Mouse (Mus musculus) cerebral cortex, adult 2 months (tissue): ENCODE results near the gene Brinp1.

ENCODE experiments used
- WGBS: fragments of 180-500 bp; shearing (Covaris S2); methylation state at CpG from one replicate; pipeline ENCODE4 v1.1.7; 2018; 5-methylcytosine and 5-hydroxymethylcytosine counted together

Brinp1 gene

DNA sequence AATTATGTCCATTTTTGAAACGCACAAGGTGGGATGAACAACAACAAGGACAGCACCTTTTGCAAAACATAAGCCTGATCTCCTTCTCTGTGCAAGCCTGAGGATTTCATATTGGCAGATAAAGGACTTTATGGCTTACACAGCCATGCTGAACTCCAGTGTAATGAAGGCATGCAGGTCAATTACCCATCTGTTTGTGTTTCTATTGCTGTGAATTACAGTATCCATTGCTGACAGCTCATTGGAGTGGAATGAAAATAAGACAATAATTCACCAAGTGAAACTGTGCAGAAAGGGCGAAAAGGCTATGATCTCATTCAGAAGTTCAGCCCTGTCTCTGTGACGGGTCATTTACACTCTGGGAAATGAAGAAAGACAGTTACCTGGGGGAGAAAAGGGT is 147.7 kb downstream of the Brinp1 start:
- 75% methylated on average over 3 of the region's 3 CpGs for WGBS

DNA sequence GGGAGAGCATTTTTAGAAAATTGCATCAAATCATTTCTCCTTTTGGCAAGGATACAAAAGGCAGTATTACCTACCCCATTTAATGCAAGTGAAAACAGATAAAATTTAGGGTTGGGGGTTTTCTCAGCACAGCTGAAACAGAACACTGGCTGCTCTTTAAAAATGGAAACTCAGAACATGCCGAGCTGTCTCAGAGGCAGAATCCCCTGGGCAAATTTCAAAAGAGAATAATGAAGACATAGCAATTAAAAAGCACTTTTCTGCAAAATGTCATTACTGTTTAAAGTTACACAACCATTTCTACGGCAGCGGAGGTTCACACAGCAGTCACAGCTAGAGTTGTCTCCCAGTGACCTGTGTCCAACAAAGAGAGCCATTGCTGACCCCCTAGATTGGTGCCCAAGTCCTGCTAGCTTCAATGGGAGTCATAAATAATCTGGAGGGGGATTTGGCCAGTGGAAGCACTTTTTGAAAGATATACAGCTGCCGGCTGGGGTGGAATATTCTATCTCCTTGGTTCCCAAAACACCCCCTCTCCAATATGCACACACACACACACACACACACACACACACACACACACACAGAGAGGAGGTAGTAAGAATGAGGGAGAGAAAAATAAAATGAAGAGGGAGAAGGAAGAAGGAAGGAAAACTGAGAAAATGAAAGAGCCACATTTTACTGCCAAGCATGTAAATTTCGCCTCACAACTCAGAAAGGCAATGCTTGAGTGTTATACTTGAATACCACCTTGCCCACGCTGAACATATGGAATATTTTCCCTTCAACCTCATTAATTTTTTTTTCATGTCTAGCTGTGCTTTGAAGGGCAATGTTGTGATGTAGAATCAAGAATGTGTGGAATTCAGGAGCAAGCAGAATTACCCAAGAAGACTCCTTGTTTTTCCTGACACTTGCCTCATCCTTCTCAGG is 152.0 kb downstream of the Brinp1 start:
- WGBS: 33% methylated on average over 6 of the region's 6 CpGs

DNA sequence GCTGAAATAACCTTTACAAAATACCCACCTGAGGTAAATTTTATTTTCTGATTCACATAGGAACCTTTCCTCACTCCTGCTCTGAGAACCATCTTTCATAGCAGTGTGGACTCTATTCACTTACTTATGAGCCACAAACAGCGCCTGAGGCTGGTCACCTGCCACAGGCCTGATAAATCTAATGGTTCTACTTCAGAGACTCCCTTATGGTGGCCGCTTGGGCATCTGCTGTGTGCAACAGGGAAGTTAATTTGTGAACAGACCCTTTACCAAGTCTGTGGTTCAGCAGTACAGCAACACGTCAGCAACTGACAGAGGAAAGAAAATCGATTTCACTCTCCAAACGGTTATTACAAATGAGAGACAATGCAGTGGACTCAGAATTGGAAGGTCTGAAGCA is 164.2 kb downstream of the Brinp1 start:
- WGBS: 83% methylated on average over 5 of the region's 5 CpGs

DNA sequence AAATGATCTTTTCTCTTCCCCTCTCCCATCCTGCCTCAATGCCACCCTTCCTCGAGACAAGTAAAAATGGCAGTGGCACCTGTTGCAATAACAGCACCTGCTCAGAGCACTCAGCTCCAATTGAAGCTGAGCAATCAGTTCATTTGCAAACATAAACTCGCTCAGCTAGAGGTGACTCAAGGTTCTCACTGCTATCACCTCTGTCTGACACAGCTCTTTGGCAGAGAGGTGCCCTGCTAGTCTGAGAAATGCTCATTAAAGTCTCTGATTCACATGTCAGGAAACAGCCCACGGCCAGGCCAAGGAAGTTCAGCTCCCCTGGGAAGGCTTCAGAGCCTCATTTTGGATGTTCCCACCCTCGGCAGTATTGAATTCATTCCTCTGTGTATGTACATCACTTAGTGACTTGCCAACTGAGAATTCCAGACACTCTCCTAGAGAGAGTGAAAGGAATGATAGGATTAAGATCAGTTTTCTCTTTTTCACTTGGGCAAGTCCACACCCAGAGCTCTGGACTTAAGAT is 165.7 kb downstream of the Brinp1 start:
- WGBS: 39% methylated on average over 4 of the region's 4 CpGs

DNA sequence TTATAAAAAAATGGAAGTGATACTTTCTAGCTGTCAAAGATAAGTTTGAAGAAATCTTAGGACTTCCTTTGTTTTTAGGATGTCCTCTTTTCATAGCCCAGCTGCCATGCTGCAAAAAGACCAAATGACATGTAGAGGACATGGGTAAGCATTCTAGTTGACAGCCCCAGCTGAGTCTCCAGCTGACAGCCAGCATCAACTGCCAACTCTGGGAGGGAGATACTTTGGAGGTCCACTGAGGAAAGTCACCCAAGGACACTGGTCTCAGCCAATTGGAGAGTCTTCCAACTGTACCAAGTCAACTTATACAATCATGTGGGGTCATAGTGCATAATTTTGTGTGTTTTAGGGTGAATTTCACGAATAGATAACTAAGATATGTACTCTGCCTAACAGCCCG is 166.6 kb downstream of the Brinp1 start:
- 75% methylated on average over 2 of the region's 2 CpGs for WGBS

DNA sequence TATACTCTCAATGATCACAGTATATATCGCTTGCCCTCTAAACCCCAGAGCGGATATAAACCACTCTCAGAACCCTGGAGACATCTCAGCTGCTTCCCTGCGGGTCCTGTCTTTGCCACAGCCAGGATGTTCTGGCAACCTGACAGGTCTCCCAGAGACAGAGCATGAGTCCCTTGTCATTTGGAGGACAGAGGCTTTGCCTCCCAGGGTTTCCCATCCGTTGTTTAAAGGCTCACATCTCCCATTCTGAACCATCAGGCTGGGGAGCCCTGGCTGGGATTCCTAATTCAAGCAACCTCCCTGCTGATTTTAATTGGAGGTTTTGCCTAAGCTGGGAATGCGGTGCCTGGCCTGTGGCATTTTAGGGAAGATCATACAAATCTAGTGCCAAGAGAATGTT is 185.9 kb downstream of the Brinp1 start:
- 39% methylated on average over 5 of the region's 5 CpGs for WGBS

DNA sequence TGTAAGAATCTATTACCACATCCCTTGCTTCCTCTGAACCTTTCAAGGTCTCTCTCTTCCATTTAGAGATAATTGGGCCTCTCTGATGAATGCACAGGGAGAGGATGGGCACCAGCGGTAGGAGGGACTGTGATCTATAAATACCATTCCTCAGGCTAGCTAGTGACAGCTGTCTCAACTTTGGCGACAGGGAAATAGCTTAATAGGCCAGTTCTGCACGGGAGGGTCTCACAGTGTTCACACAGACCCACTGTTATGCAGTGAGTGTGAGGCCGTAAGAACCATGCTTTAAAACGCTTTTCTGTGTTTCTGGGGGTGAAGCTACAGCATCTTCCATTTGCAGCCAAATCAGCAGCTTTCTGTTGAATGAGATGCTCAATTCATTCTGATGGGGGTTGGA is 186.8 kb downstream of the Brinp1 start:
- 32% methylated on average over 5 of the region's 5 CpGs for WGBS

DNA sequence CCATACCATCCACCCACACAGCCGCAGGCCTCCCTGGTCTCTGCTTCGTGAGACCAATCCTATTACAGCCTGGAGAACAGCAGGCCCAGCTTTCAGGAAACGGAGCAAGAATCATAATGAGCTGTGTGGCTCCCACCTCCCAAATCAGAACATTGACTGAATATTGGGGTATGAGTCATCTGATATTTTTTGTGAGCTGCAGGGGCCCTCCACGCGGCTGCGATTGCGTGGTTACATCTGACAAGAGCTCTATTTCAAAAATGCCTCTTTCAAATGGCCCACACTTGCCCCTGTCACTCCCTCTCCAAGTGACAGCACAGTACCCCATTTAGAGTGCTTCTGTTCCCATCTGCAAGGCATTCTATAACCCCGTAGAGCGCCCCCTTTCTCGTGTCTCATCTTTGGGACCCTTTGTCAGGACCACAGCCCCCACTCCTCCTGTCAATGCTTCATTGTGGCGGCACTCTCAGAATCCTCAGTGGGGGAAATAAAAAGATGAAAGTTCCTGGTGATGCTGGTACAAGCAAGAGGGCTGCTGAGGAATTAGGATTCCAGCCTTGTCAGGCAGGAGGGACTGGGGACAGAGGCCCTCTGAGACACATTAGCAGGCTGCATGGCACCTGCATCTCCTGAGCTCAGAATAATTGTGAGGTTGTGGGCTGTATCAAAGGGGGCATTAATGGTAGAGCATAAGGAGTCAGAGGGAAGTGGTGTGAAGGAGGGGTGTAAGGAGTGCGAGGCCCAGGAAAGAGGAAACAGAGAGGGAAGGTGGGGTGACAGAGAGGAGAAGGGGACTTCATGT is 188.2 kb downstream of the Brinp1 start:
- WGBS: 39% methylated on average over 12 of the region's 12 CpGs

DNA sequence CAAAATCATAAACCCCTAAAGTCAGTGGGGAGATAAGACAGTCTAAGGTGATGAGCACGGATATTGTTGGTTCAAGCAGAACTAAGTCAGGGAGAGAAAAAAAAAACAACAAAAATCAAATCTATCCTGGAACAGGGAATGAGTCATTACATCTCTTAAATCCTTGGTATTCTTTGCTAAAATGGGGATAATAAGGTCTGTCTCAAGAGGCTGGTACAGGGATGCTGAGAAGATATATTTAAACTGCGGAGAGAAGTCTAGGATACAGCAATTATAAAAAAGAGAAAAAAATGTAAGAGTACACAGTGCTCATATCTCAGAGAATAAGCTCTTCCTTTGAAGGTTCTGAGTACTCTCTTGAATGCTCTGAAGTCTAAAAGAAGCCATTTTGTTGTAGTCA is 189.3 kb downstream of the Brinp1 start:
- 52% methylated on average over 2 of the region's 2 CpGs for WGBS

DNA sequence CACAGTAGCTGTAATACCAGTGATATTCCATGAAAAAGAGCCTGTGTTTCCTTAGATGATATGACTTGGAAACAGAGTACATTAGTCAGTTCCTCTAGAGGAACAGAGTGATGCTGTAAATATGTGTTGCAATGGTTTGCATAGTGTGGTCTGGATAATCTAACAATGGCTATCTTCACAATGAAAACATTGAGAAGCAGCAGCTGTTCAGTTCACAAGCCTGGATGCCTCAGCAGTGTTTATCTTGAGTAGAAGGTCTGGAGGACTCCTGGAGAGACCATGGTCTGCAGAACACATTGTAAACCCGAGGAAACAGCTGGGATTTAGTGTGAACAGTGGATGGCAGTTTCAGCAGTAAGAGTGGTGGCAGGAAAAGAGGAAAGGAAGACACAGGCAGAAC is 233.2 kb downstream of the Brinp1 start:
- 34% methylated on average over 1 of the region's 1 CpGs for WGBS
